Mouse (Mus musculus) heart, adult 2 months (tissue): ENCODE measurements around the gene Cpne5.

ENCODE experiments used
- CTCF ChIP-seq: fragments of 200-600 bp; IDR thresholded peaks from 2 replicates; pipeline ENCODE4 v1.8.1; 2022; ENCODE audit warnings: antibody characterized with exemption, mild to moderate bottlenecking, moderate library complexity
- POLR2A ChIP-seq: fragments of 200-500 bp; IDR thresholded peaks from 2 replicates; pipeline ENCODE4 v1.6.1; 2011; ENCODE audit warnings: mild to moderate bottlenecking, low read depth, low read length, control low read depth; ENCODE audit not compliant: insufficient read depth

DNA sequence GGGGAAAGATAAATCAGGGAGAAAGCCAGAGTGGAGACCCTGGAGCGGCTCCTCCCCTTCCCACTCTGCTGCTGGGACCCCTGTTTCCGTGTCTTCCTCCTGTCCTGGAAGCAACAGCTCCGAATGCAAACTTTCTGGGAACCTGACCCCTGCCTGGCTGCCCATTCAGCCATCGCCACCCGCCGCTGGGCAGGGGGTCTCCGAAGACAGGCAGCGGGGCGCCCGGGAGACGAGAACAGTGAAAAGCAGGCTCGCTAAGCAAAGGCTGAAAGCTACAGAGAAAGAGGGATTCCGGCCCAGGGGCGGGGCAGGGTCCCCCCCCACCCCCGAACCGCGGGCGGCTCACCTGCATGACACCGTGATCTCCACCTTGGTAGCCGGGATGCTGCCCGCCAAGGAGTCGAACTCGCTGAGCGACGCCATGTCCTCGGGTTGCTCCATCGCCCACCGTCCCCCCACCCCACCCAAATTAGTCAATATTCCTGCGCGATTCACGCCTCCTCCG is 648 bp downstream of the Cpne5 start:
- TF ChIP-seq POLR2A (no peak), CTCF (no peak)
